Mouse (Mus musculus): ENCODE measurements around the gene Rae1.

GRCm38 (mm10) chr2:172982776-172983561, 16.9 kb upstream of the Rae1 start:
- TF ChIP-seq GATA1 (IDR thresholded peaks at IDR 0.05; ENCODE audit: borderline replicate concordance, low read length) (no peak), FLI1 (IDR thresholded peaks at IDR 0.05; ENCODE audit: low read length) (no peak)

All from megakaryocyte, embryonic 14.5 days (primary cell).